Mouse (Mus musculus) left cerebral cortex, postnatal 4 days (tissue): Measurements from ENCODE around the gene Tas2r119. TPM values are rescaled to one million over a fixed set of nuclear protein-coding genes. Genes with fewer than 3 reads are reported as not detected.

Source experiments
- DNase-seq: peaks from one replicate; pipeline ENCODE4 v3.0.0-alpha.2; 2022
- intact Hi-C: fragments of 180-260 bp; cut with DNase I; formaldehyde crosslinking; loops from one replicate; pipeline ENCODE4 v1.15.1; 2025
- total RNA-seq, 2 experiments: library from RNA; stranded (reverse); gene quantifications; 2 replicates each; pipeline ENCODE4 v1.2.3; 2021

Gene Tas2r119
- total RNA-seq, 2 experiments from 2014 or later = not detected

- no peak for DNase-seq
- intact Hi-C loops = no loop called here
These were observed 45.9 kb downstream of the Tas2r119 start for GRCm38 (mm10) chr15:32223028-32223427.

GRCm38 (mm10) chr15:32225394-32225793 lies 48.3 kb downstream of the Tas2r119 start:
- no peak for DNase-seq

GRCm38 (mm10) chr15:32226381-32226780 lies 49.3 kb downstream of the Tas2r119 start:
- intact Hi-C loops = no loop called here
- DNase-seq = no peak

More at GRCm38 (mm10) chr15:32225394-32225793, 48.3 kb downstream of the Tas2r119 start:
- intact Hi-C loops = no loop called here

- DNase-seq = no peak
- intact Hi-C loops = no loop called here
These were observed 49.9 kb downstream of the Tas2r119 start for GRCm38 (mm10) chr15:32226888-32227395.

Other genes starting within 250 kb of the Tas2r119 start
- gene Sema5a, start 67.5 kb downstream of the Tas2r119 start, total RNA-seq = 10 to 100 TPM; 21.2 to 26.5 TPM